Mouse (Mus musculus) embryonic fibroblast, embryonic 13.5 days (primary cell): ENCODE measurements around the gene Sfxn5.
A peak's percentile ranks its signal among the peaks of the same experiment; 100 is the strongest.

Experiments used
- CTCF ChIP-seq: IDR thresholded peaks from 2 replicates; pipeline ENCODE4 v1.5.1; 2011; ENCODE audit warnings: mild to moderate bottlenecking, control low read depth, low read length, moderate library complexity, borderline replicate concordance; ENCODE audit not compliant: insufficient read depth
- POLR2A ChIP-seq: IDR thresholded peaks from 2 replicates; pipeline ENCODE4 v1.6.1; 2011; ENCODE audit warnings: low read depth, mild to moderate bottlenecking, control low read depth, low read length, moderate library complexity

DNA sequence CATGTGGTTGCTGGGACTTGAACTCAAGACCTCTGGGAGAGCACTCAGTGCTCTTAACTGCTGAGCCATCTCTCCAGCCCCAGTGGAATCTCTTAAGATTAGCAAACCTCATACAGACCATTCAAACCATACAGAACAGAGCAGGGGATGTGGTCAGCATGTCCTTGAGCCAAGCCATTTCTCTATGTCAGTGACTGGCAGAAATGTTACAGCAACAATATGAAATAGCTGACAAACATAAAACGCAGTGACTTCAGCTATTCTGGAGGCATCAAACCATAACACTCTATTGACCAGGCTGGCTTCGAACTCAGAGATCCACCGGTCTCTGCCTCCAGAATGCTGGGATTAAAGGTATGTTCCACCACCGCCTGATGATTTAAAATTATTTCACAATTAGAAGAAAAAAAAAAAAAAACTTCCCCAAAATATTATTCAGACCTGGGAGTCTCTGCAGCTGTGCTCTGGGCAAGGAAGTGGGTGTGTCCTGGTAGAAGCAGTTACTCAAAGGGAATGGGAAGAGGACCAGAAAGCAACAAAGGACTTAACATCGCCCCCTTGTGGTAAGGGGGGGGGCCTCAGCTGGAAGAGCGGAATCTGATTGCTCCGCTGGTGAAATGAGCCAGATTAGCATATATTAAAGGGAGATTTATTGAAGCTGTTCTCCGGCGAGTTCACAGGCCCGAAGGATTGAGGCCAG, 47.1 kb upstream of the Sfxn5 start:
- no peak for TF ChIP-seq POLR2A
- peak; percentile 42; the same call in 1 of the 2 replicates for TF ChIP-seq CTCF
